Mouse (Mus musculus): Measurements from ENCODE around the gene Dnajc4. TPM values are rescaled to one million over a fixed set of nuclear protein-coding genes. Genes with fewer than 3 reads are reported as not detected.

Gene Dnajc4
- 28.4 TPM for total RNA-seq (2023)

GRCm38 (mm10) chr19:6992011-6992858 lies at the start of gene Dnajc4:
TSS of gene Dnajc4 (minus strand) at chr19:6992572.

GRCm38 (mm10) chr19:7039841-7040636 lies 47.7 kb upstream of the Dnajc4 start, which contains the start of gene Stip1:
TSS of gene Stip1 (minus strand) at chr19:7039967.

GRCm38 (mm10) chr19:7019191-7019590 lies 26.8 kb upstream of the Dnajc4 start, which contains the start of gene Fermt3:
TSS of gene Fermt3 (minus strand) at chr19:7019469.

GRCm38 (mm10) chr19:6996006-6996405 lies 3.6 kb upstream of the Dnajc4 start, which contains the start of the genes Nudt22 and Trpt1:
TSS of gene Nudt22 (minus strand) at chr19:6996117.
TSS of gene Trpt1 (plus strand) at chr19:6996131.

GRCm38 (mm10) chr19:6987061-6987903 lies 5.1 kb downstream of the Dnajc4 start, which contains the start of gene Vegfb:
TSS of gene Vegfb (minus strand) at chr19:6987651.

GRCm38 (mm10) chr19:6980381-6981093 lies 11.8 kb downstream of the Dnajc4 start, which contains the start of gene Fkbp2:
TSS of gene Fkbp2 (minus strand) at chr19:6980501.

GRCm38 (mm10) chr19:6975537-6976521 lies 16.5 kb downstream of the Dnajc4 start, which contains the start of gene Plcb3:
TSS of gene Plcb3 (minus strand) at chr19:6976470.

GRCm38 (mm10) chr19:6974211-6975205 lies 17.9 kb downstream of the Dnajc4 start, which contains the start of gene Ppp1r14b:
TSS of gene Ppp1r14b (plus strand) at chr19:6974968.

GRCm38 (mm10) chr19:6942249-6942691 lies 50.1 kb downstream of the Dnajc4 start, which contains the start of gene Gpr137:
TSS of gene Gpr137 (minus strand) at chr19:6942480.

GRCm38 (mm10) chr19:6941372-6942248 lies 50.8 kb downstream of the Dnajc4 start, which contains the start of gene Bad:
TSS of gene Bad (plus strand) at chr19:6941861.

Other genes starting within 250 kb of the Dnajc4 start
- 26.8 TPM for gene Rps6ka4, start 151.9 kb downstream of the Dnajc4 start, total RNA-seq (2023)
- 89.3 TPM for gene Ccdc88b, start 134.4 kb downstream of the Dnajc4 start, total RNA-seq (2023)
- 125 TPM for gene Trmt112, start 82.9 kb downstream of the Dnajc4 start, total RNA-seq (2023)
- 48.4 TPM for gene Prdx5, start 82.5 kb downstream of the Dnajc4 start, total RNA-seq (2023)
- gene Esrra, start 70.8 kb downstream of the Dnajc4 start, total RNA-seq (2023): 26.7 TPM
- gene Catsperz, start 67.2 kb downstream of the Dnajc4 start, total RNA-seq (2023): not detected
- gene Kcnk4, start 58.1 kb downstream of the Dnajc4 start, total RNA-seq (2023): 1.1 TPM
- 10.2 TPM for gene Bad, start 50.7 kb downstream of the Dnajc4 start, total RNA-seq (2023)
- gene Gpr137, start 50.1 kb downstream of the Dnajc4 start, total RNA-seq (2023): 7.0 TPM
- gene Ppp1r14b, start 17.6 kb downstream of the Dnajc4 start, total RNA-seq (2023): 93.3 TPM
- 8.1 TPM for gene Plcb3, start 16.1 kb downstream of the Dnajc4 start, total RNA-seq (2023)
- 11.3 TPM for gene Fkbp2, start 12.1 kb downstream of the Dnajc4 start, total RNA-seq (2023)
- gene Vegfb, start 4.9 kb downstream of the Dnajc4 start, total RNA-seq (2023): 7.7 TPM
- 5.1 TPM for gene Nudt22, start 3.5 kb upstream of the Dnajc4 start, total RNA-seq (2023)
- 2.1 TPM for gene Trpt1, start 3.6 kb upstream of the Dnajc4 start, total RNA-seq (2023)
- gene Fermt3, start 26.9 kb upstream of the Dnajc4 start, total RNA-seq (2023): 143 TPM
- gene Stip1, start 47.4 kb upstream of the Dnajc4 start, total RNA-seq (2023): 91.7 TPM
- gene Macrod1, start 64.2 kb upstream of the Dnajc4 start, total RNA-seq (2023): 14.7 TPM
- not detected for gene Flrt1, start 113.2 kb upstream of the Dnajc4 start, total RNA-seq (2023)
- gene Otub1, start 213.7 kb upstream of the Dnajc4 start, total RNA-seq (2023): 107 TPM
- 205 TPM for gene Cox8a, start 225.0 kb upstream of the Dnajc4 start, total RNA-seq (2023)
- 33.5 TPM for gene Naa40, start 248.6 kb upstream of the Dnajc4 start, total RNA-seq (2023)

Measured in CD4-positive naive resting alpha-beta T cell, adult 76 days (primary cell).